Mouse (Mus musculus): ENCODE results near the gene Rai14.

GRCm38 (mm10) chr15:10566486-10566885 is 147.9 kb downstream of the Rai14 start:
- peak; percentile 66 for TF ChIP-seq POLR2AphosphoS2 (IDR thresholded peaks at IDR 0.05; ENCODE audit: insufficient read length, low read depth)
- no peak for TF ChIP-seq POLR2A (IDR thresholded peaks at IDR 0.05; ENCODE audit: insufficient read length, low read depth)
- no peak for TF ChIP-seq E2F4 (IDR thresholded peaks at IDR 0.05; ENCODE audit: insufficient read depth)
- TF ChIP-seq MYOG (IDR thresholded peaks at IDR 0.05; ENCODE audit: control insufficient read depth in 1 of 3, insufficient read depth in 1 of 3, insufficient read length in 2 of 3, low read depth in 2 of 3) = no peak
- no peak for TF ChIP-seq MAX (IDR thresholded peaks at IDR 0.05; ENCODE audit: low read depth)
